Mouse (Mus musculus) retina, postnatal 1 day (tissue): ENCODE results near the gene Ifna5.

Experiments
- DNase-seq: peaks from one replicate; pipeline ENCODE4 v3.0.0-alpha.2; 2012

The Ifna5 gene

GRCm38 (mm10) chr4:88865011-88865569 lies 29.8 kb downstream of the Ifna5 start:
- DNase-seq = no peak

DNA sequence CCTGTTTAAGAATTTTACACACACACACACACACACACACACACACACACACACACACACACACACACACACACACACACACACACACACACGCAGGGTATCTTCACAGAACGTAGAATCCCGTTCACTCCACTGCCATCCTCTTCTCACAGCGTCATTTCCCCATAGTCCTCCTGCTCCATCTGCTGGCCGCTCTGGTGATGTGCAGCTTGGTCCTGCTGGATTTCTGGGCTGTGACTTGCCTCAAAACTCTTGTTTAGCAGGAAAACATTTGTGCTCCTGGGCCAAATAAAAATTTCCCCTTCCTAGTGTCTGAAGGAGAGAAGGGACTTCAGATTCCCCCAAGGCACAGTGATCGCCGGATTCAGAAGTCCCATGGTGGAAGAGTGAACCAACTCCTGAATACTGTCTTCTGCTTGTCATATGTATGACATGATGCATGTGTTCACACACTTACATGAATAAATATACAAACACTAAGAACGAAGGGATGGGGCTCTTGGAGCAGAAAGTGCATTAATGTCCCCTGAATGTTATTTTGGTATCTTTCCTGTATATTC lies 32.1 kb downstream of the Ifna5 start:
- peak; percentile 88 for DNase-seq

DNA sequence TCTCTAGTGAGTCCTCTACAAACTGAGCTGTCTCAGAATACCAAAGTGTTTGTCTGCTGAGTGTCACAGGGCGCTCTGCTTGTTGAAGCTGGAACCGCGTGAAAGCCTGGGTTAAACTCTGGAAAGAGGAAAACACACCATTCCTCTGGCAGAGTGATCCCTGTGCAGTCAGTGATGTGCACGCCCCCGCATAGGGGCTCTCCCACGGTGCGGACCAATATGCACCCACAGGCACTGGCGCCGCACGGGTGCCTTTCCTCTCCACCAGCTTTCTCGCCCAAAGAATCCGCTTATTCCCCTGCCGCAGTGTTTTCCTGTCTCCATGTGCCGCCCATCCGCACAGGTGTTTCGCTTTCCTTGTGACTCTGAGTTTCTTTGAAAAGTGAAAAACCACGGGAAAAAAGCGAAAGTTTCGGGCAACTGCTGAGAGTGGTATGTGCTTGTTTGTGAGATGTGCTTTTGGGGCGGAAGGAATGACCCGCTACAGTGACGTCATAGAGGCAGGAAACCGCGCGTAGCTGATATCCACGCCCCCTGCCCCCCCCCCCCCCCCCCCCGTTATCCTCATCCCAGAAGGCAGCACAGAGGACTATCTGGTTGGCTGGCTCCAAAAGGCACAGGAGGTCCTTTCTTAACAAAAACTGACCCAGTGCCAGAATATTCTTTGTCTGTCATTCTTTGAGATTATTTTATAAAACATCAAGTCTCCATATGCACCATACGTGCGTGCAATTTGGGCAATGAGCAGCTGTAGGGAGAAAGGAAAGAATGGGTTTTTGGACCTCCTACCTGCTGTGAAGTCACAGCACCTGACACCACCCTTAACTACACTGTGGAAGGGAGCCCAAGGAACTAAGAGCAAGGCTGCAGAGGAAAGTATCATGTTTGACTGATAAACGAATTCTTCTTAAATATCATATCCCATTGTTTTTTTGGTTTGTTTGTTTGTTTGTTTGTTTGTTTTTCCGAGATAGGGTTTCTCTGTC lies 32.9 kb downstream of the Ifna5 start:
- peak; percentile 76 for DNase-seq

DNA sequence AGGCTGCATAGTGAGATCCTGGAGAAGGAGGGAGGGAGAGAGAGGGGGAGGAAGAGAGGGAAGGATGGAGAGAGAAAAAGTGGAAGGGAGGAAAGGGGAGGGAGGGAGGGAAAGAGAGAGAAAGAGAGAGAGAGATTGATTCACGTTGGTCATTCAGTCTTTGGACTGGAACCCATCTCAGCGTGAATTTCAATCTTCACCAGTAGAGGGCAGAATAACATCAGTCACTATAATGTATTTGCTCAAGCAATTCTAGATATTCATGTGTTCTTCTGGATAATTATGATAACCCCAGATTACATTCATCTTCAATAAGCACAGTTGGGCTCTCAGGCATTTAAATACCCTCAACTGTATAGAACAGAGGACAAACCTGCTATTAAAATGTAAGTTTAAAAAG lies 37.4 kb downstream of the Ifna5 start:
- DNase-seq = peak; percentile 73

DNA sequence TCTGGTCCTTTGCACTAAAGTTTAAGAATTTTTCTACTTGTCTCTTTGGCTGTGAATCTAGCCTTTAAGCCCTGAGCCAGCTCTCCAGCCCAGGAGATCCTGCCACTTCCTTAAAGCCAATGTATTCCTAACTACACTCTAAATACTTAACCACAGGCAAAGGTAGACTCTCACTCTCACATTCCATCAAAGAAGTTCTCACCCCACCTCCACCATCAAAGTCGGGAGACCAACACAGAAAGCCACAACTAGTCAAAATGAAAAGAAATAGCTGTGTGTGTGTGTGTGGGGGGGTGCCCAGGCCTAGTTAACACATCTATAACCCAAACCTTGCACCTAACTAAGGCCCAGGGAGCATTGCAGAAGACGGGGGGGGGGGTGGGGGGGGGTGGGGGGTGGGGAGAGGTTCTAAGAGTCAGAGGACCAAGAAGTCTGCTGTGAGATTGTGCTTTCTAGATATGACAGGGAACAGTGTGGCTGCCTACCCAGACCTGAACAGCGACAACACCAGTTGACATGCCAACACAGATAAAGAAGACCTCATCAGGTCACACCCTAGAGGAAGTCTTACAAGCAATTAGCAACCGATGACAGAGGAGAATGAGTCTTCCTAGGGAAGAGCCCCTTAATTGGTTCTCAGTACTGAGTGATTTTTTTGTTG lies 40.2 kb downstream of the Ifna5 start:
- no peak for DNase-seq

GRCm38 (mm10) chr4:88876520-88876919 lies 41.2 kb downstream of the Ifna5 start:
- no peak for DNase-seq

- DNase-seq = peak; percentile 9
Observed at GRCm38 (mm10) chr4:88878246-88878645, 42.9 kb downstream of the Ifna5 start.

- DNase-seq = no peak
Observed at GRCm38 (mm10) chr4:88878772-88879171, 43.4 kb downstream of the Ifna5 start.

DNA sequence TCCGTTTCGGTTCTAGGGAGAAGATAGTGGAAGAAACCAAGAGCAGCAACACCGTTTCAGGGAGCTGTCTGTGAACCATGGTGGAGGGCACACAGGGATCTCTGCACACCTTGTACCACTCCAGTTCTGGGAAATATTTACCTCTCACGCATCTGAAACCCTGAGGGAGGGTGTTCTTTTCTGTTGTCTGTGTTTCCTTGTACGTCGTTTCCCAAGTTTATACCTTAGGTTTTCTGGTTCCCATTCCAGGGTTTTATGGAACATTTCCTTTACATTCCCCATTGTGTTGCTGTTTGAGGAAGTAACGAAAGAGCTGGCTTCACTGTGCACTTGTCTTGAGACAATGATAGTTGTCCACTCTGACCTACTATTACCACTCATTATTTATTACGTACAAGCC lies 44.8 kb downstream of the Ifna5 start, which contains the start of gene Ifne:
Gene Ifne, minus strand, starts transcription at position 101 of the 400 bp plus-strand sequence.
- no peak for DNase-seq
